In the genomic region with DNA sequence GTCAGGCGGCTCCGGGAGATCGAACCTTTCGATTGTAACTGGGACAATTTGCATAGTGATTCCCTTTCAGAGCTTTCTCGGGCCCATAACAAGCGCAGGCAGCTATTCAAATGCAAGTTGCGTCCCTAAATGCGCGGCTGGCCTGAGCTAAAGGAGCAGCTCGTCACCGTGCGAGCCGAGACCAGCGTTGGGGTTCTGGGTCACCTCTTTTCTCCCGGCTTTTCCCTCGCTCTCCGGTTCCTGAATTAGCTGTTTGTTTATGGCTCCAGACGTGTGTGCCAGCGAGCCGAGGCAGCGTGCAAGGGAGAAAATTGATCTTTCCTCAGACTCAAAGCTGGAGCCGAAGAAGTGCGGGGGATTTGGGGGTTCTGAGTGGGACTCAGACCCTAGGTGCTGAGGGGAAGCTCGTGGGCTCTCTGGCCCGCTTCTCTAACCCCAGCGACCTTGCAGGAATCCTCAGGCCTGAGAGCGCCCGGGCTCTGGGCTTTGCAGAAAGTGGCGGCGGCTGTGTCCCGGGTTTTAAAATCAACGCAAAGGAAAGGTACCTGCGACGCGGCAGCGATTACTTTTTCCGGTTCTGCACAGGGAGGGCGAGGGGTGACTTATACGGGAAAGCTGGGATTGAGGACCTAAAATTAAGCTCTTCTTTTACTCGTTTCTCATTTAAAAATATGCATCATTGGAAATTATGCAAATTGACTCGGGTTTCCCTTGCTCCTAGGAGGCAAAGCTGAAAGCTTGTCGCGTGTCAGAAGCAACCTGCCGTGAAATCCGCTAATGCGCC, we compare ENCODE assay signal across 8 mouse cellular contexts. TPM values are rescaled to one million over a fixed set of nuclear protein-coding genes. Genes with fewer than 3 reads are reported as not detected.
DNase-seq lines count a peak whose midpoint lies in the region; ATAC-seq lines count a peak whose summit lies in the region.

No protein-coding gene starts in this region.

- DNase-seq in kidney, postnatal 36 days, result no peak
- peak; percentile 47 for DNase-seq in embryo, embryonic 9.5 days (ENCODE audit: extremely low spot score)
- no peak for DNase-seq in left cerebral cortex, postnatal 4 days
- no peak for DNase-seq in frontal cortex, postnatal 36 days (ENCODE audit: low spot score in 2 of 2)

- H3K4me3 ChIP-seq in kidney, embryonic 14.5 days (ENCODE audit: low read length), result peak overlapping the region; percentile 31
- peak overlapping the region; percentile 37 for H3K4me3 ChIP-seq in intestine, embryonic 15.5 days (replicated peaks)
- H3K4me3 ChIP-seq in neural tube, embryonic 13.5 days, result peak overlapping the region; percentile 39

- peak overlapping the region; percentile 53 for H3K4me2 ChIP-seq in kidney, embryonic 14.5 days (replicated peaks; ENCODE audit: low read depth, low read length)
- peak overlapping the region; percentile 79 for H3K4me2 ChIP-seq in intestine, embryonic 15.5 days (replicated peaks)
- peak overlapping the region; percentile 60 for H3K4me2 ChIP-seq in neural tube, embryonic 13.5 days

- H3K4me1 ChIP-seq in kidney, embryonic 14.5 days (ENCODE audit: control insufficient read depth, insufficient read depth, low read length), result peaks cover 7% of the 10 kb centered on the region
- peaks cover 10% of the 10 kb centered on the region for H3K4me1 ChIP-seq in intestine, embryonic 15.5 days (replicated peaks)
- H3K4me1 ChIP-seq in neural tube, embryonic 13.5 days (replicated peaks), result peaks cover 22% of the 10 kb centered on the region

- intact Hi-C loops in left cerebral cortex, postnatal 4 days (cut with DNase I), result no loop called here

- H3K27me3 ChIP-seq in kidney, embryonic 14.5 days (ENCODE audit: control insufficient read depth, insufficient read depth, low read length), result peaks cover 83% of the 10 kb centered on the region
- peaks cover 72% of the 10 kb centered on the region for H3K27me3 ChIP-seq in intestine, embryonic 15.5 days (replicated peaks)
- peaks cover 88% of the 10 kb centered on the region for H3K27me3 ChIP-seq in neural tube, embryonic 13.5 days

- ATAC-seq in kidney, embryonic 14.5 days (ENCODE audit: low FRiP score, low TSS enrichment), result no peak
- ATAC-seq in intestine, embryonic 15.5 days, result peak; percentile 39; the same call in 1 of the 2 replicates
- no peak for ATAC-seq in neural tube, embryonic 13.5 days (ENCODE audit: low read depth)
- no peak for ATAC-seq in CD4-positive, CD25-positive, alpha-beta regulatory T cell, adult 4 months

- no peaks in the 10 kb centered on the region for H3K36me3 ChIP-seq in kidney, embryonic 14.5 days (ENCODE audit: control insufficient read depth, insufficient read depth, low read length)
- no peaks in the 10 kb centered on the region for H3K36me3 ChIP-seq in intestine, embryonic 15.5 days
- no peaks in the 10 kb centered on the region for H3K36me3 ChIP-seq in neural tube, embryonic 13.5 days

- WGBS in kidney, embryonic 14.5 days, result under 1% methylated on average over 46 of the region's 46 CpGs
- under 1% methylated on average over 46 of the region's 46 CpGs for WGBS in intestine, embryonic 15.5 days
- WGBS in neural tube, embryonic 13.5 days, result under 1% methylated on average over 46 of the region's 46 CpGs

- 0 out of 2 replicates have a peak, but pooled peaks cover 4% of the 10 kb centered on the region for H3K9me3 ChIP-seq in kidney, embryonic 14.5 days (ENCODE audit: control insufficient read depth, low read length)
- H3K9me3 ChIP-seq in intestine, embryonic 15.5 days, result no peaks in the 10 kb centered on the region
- no peaks in the 10 kb centered on the region for H3K9me3 ChIP-seq in neural tube, embryonic 13.5 days

- no peak overlapping the region for H3K9ac ChIP-seq in kidney, embryonic 14.5 days (ENCODE audit: low read depth, low read length)
- H3K9ac ChIP-seq in intestine, embryonic 15.5 days, result no peak overlapping the region; the same call in 1 of the 2 replicates
- H3K9ac ChIP-seq in neural tube, embryonic 13.5 days, result peak overlapping the region; percentile 62

- no peak overlapping the region for H3K27ac ChIP-seq in kidney, embryonic 14.5 days (ENCODE audit: low read depth, low read length)
- no peak overlapping the region for H3K27ac ChIP-seq in intestine, embryonic 15.5 days
- H3K27ac ChIP-seq in neural tube, embryonic 13.5 days (replicated peaks), result peak overlapping the region; percentile 67

RNA-seq across cellular contexts. Expression of gene Onecut1, which starts 13.1 kb away (rescaled TPM):
- polyA plus RNA-seq in kidney, embryonic 14.5 days (2014; fragmentation: Nextera tagmentation; extraction: Ambion mirVana), result 0.04 and 0.15 TPM in 2 replicates
- 1.8 and 2.3 TPM in 2 replicates for polyA plus RNA-seq in intestine, embryonic 15.5 days (2015; fragmentation: Nextera tagmentation; extraction: Ambion mirVana)
- polyA plus RNA-seq in neural tube, embryonic 13.5 days (2015; fragmentation: Nextera tagmentation; extraction: Ambion mirVana), result 6.6 and 7.8 TPM in 2 replicates
- total RNA-seq in left cerebral cortex, postnatal 4 days (2021), result under 1 TPM in 1 of 2 experiments, not detected in 1; 0.16 TPM
- not detected for polyA plus RNA-seq in CD4-positive, CD25-positive, alpha-beta regulatory T cell, adult 4 months (2017; shearing (Covaris generic))
